ENCODE assay signal across 24 mouse cellular contexts in the genomic region with DNA sequence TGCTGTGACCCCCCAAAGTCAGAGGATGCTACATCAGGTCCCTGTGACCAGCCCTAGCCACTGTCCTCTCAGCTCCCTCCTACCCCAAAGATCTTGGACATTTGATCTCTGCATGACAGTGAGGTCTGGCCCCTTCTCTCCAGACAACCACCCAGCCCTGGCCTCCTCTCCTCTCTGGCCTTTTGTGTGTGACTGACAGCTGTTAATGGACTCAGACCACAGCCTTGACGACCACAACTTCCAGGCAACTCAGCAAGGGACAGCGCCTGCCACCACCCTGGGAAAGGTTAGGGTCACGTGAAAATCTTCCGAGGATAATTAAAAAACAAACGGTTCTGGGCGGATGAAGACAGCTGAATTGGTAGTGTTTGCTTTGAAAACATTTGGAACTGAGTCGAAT. TPM values are rescaled to one million over a fixed set of nuclear protein-coding genes. Genes with fewer than 3 reads are reported as not detected.
DNase-seq lines count a peak whose midpoint lies in the region; ATAC-seq and TF ChIP-seq lines count a peak whose summit lies in the region.
"Had no signal": no experiment of that assay in that cellular context is flagged by ENCODE, and none has a peak within 500 bp of the region (broad histone marks: within the 10 kb centered on the region; RNA-seq: fewer than 3 reads in every experiment).

No protein-coding gene starts in this region.

- H3K9me3 ChIP-seq in heart, embryonic 10.5 days, result no peaks in the 10 kb centered on the region
- no peaks in the 10 kb centered on the region for H3K9me3 ChIP-seq in midbrain, embryonic 10.5 days (replicated peaks)
- no peaks in the 10 kb centered on the region for H3K9me3 ChIP-seq in midbrain, embryonic 15.5 days
- H3K9me3 ChIP-seq: embryonic facial prominence, embryonic 13.5 days; embryonic facial prominence, embryonic 15.5 days; forebrain, embryonic 10.5 days; forebrain, embryonic 12.5 days had no signal

- H3K79me2 ChIP-seq in myocyte (ENCODE audit: control insufficient read depth, insufficient read depth), result no peaks in the 10 kb centered on the region

- ATAC-seq in midbrain, embryonic 15.5 days (replicated peaks), result no peak
- ATAC-seq: forebrain, embryonic 14.5 days; forebrain, embryonic 16.5 days had no signal

- intact Hi-C loops in heart, postnatal 36 days (cut with DNase I), result no loop called here

- H3K4me2 ChIP-seq in midbrain, embryonic 15.5 days, result no peak overlapping the region
- H3K4me2 ChIP-seq in myocyte (ENCODE audit: low read depth), result no peak overlapping the region
- H3K4me2 ChIP-seq: embryonic facial prominence, embryonic 13.5 days; embryonic facial prominence, embryonic 15.5 days; forebrain, embryonic 12.5 days had no signal

- H3K27ac ChIP-seq in heart, embryonic 10.5 days, result 0 out of 2 replicates have a peak overlapping the region, but pooled peaks have one; percentile 23
- H3K27ac ChIP-seq in midbrain, embryonic 10.5 days (replicated peaks), result peak overlapping the region; percentile 88
- H3K27ac ChIP-seq in midbrain, embryonic 15.5 days, result no peak overlapping the region
- H3K27ac ChIP-seq: embryonic facial prominence, embryonic 13.5 days; forebrain, embryonic 12.5 days had no signal

- no peak overlapping the region for H3ac ChIP-seq in myocyte (ENCODE audit: control insufficient read depth, insufficient read length)

- H3K4me3 ChIP-seq in heart, embryonic 10.5 days, result no peak overlapping the region
- H3K4me3 ChIP-seq in midbrain, embryonic 10.5 days, result no peak overlapping the region
- H3K4me3 ChIP-seq in midbrain, embryonic 15.5 days, result no peak overlapping the region
- no peak overlapping the region for H3K4me3 ChIP-seq in myocyte
- H3K4me3 ChIP-seq: embryonic facial prominence, embryonic 13.5 days; embryonic facial prominence, embryonic 15.5 days; erythroblast, embryonic 14.5 days; forebrain, embryonic 10.5 days; forebrain, embryonic 12.5 days had no signal

- DNase-seq in heart, embryonic 10.5 days (ENCODE audit: low spot score), result no peak
- DNase-seq in heart, postnatal 36 days, result no peak
- no peak for DNase-seq in midbrain, embryonic 10.5 days (ENCODE audit: low spot score)
- DNase-seq in left cerebral cortex, adult 8-10 months (ENCODE audit: low spot score in 2 of 2), result no peak
- DNase-seq: adrenal gland, adult 2 months; adrenal gland, postnatal 10 days; adrenal gland, postnatal 25 days; cerebellum, adult 11 months; cerebellum, adult 18-20 months; cerebellum, adult 8-10 months; cerebellum, adult 9-11 months; cerebellum, postnatal 14 days; cerebellum, postnatal 36 days had no signal

- 54% methylated on average over 7 of the region's 7 CpGs for WGBS in heart, embryonic 10.5 days
- WGBS in midbrain, embryonic 10.5 days, result 43% methylated on average over 7 of the region's 7 CpGs
- 49% methylated on average over 7 of the region's 7 CpGs for WGBS in midbrain, embryonic 15.5 days

- no peak for TF ChIP-seq POLR2A in myocyte (IDR thresholded peaks at IDR 0.05; ENCODE audit: insufficient read length, low read depth)

- H3K9ac ChIP-seq in midbrain, embryonic 15.5 days, result no peak overlapping the region
- H3K9ac ChIP-seq: embryonic facial prominence, embryonic 13.5 days; embryonic facial prominence, embryonic 15.5 days; forebrain, embryonic 12.5 days had no signal

- H3K4me1 ChIP-seq in heart, embryonic 10.5 days, result peaks cover 54% of the 10 kb centered on the region
- H3K4me1 ChIP-seq in midbrain, embryonic 10.5 days, result peaks cover 43% of the 10 kb centered on the region
- H3K4me1 ChIP-seq in midbrain, embryonic 15.5 days, result no peaks in the 10 kb centered on the region; the same call in 1 of the 2 replicates

- H3K36me3 ChIP-seq in heart, embryonic 10.5 days, result peaks cover 12% of the 10 kb centered on the region; the same call in 1 of the 2 replicates
- no peaks in the 10 kb centered on the region for H3K36me3 ChIP-seq in midbrain, embryonic 10.5 days
- no peaks in the 10 kb centered on the region for H3K36me3 ChIP-seq in midbrain, embryonic 15.5 days (replicated peaks)
- H3K36me3 ChIP-seq in myocyte (ENCODE audit: control insufficient read depth, insufficient read depth), result no peaks in the 10 kb centered on the region
- H3K36me3 ChIP-seq: forebrain, embryonic 12.5 days had no signal

- H3K27me3 ChIP-seq in heart, embryonic 10.5 days (ENCODE audit: insufficient read depth, poor library complexity, severe bottlenecking), result no peaks in the 10 kb centered on the region
- H3K27me3 ChIP-seq in midbrain, embryonic 10.5 days (ENCODE audit: low read depth, poor library complexity, severe bottlenecking), result no peaks in the 10 kb centered on the region
- H3K27me3 ChIP-seq in midbrain, embryonic 15.5 days (replicated peaks), result no peaks in the 10 kb centered on the region
- no peaks in the 10 kb centered on the region for H3K27me3 ChIP-seq in myocyte (ENCODE audit: control insufficient read depth, insufficient read depth, insufficient read length)
- H3K27me3 ChIP-seq: embryonic facial prominence, embryonic 13.5 days; embryonic facial prominence, embryonic 15.5 days; forebrain, embryonic 12.5 days had no signal

TF ChIP-seq in myocyte, 11 proteins besides CTCF, POLR2A, EP300 and RAD21:
- TF ChIP-seq POLR2AphosphoS2 (IDR thresholded peaks at IDR 0.05; ENCODE audit: insufficient read length, low read depth) (no peak), SRF (IDR thresholded peaks at IDR 0.05; ENCODE audit: control insufficient read depth, insufficient read length, low read depth) (no peak), MAX (IDR thresholded peaks at IDR 0.05; ENCODE audit: low read depth) (no peak), E2F4 (IDR thresholded peaks at IDR 0.05; ENCODE audit: insufficient read depth) (no peak), REST (IDR thresholded peaks at IDR 0.05; ENCODE audit: insufficient read depth, insufficient read length) (no peak), TCF3 (IDR thresholded peaks at IDR 0.05; ENCODE audit: insufficient read length, low read depth) (no peak), USF1 (IDR thresholded peaks at IDR 0.05; ENCODE audit: low read depth) (no peak), MYOG (IDR thresholded peaks at IDR 0.05; ENCODE audit: control insufficient read depth in 1 of 3, insufficient read depth in 1 of 3, insufficient read length in 2 of 3, low read depth in 2 of 3) (peak in 1 of 3 experiments; percentile 63), CEBPB (IDR thresholded peaks at IDR 0.05; ENCODE audit: insufficient read depth, poor library complexity, severe bottlenecking) (no peak), MYOD1 (IDR thresholded peaks at IDR 0.05; ENCODE audit: control insufficient read depth in 1 of 3, insufficient read length in 2 of 3, low read depth in 2 of 3) (peak in 2 of 3 experiments; percentile 47 to 72), TCF12 (IDR thresholded peaks at IDR 0.05; ENCODE audit: insufficient read depth, poor library complexity, severe bottlenecking) (peak; percentile 22)

RNA-seq across cellular contexts. Expression of a gene that starts 18.5 kb away (rescaled TPM):
- polyA plus RNA-seq in heart, embryonic 10.5 days (2016; fragmentation: Nextera tagmentation; extraction: Ambion mirVana), result 35.7 and 36.1 TPM in 2 replicates
- total RNA-seq in heart, postnatal 36 days (2021), result 10 to 100 TPM; 29.6 TPM
- polyA plus RNA-seq in midbrain, embryonic 10.5 days (2016; fragmentation: Nextera tagmentation; extraction: Ambion mirVana), result 6.9 and 10.9 TPM in 2 replicates
- polyA plus RNA-seq in midbrain, embryonic 15.5 days (2015; fragmentation: Nextera tagmentation; extraction: Ambion mirVana), result 6.0 and 7.2 TPM in 2 replicates
- polyA plus RNA-seq in myocyte (2012; fragmentation: generic; extraction: Trizol), result 46.1 TPM
- total RNA-seq in left cerebral cortex, adult 8-10 months (2022), result 1 to 10 TPM; 1.8 to 3.0 (median 2.3) TPM
- total RNA-seq: common myeloid progenitor, adult 5-6 weeks; MEL had no signal

RNA-seq across cellular contexts. Expression of a gene that starts 41.6 kb away (rescaled TPM):
- polyA plus RNA-seq in heart, embryonic 10.5 days (2016; fragmentation: Nextera tagmentation; extraction: Ambion mirVana), result 24.2 and 27.0 TPM in 2 replicates
- 10 to 100 TPM; 10.2 to 10.4 TPM for total RNA-seq in heart, postnatal 36 days (2021)
- polyA plus RNA-seq in midbrain, embryonic 10.5 days (2016; fragmentation: Nextera tagmentation; extraction: Ambion mirVana), result 32.2 and 39.9 TPM in 2 replicates
- polyA plus RNA-seq in midbrain, embryonic 15.5 days (2015; fragmentation: Nextera tagmentation; extraction: Ambion mirVana), result 136 and 140 TPM in 2 replicates
- polyA plus RNA-seq in myocyte (2012; fragmentation: generic; extraction: Trizol), result 37.9 TPM
- total RNA-seq in left cerebral cortex, adult 8-10 months (2022), result 10 to 100 TPM; 65.6 to 69.4 (median 67.4) TPM
- polyA plus RNA-seq: erythroblast, embryonic 14.5 days had no signal

RNA-seq across cellular contexts. Expression of a gene that starts 44.9 kb away (rescaled TPM):
- polyA plus RNA-seq in heart, embryonic 10.5 days (2016; fragmentation: Nextera tagmentation; extraction: Ambion mirVana), result 14.7 and 17.6 TPM in 2 replicates
- 1 to 10 TPM; 8.3 to 9.5 TPM for total RNA-seq in heart, postnatal 36 days (2021)
- 13.4 and 14.1 TPM in 2 replicates for polyA plus RNA-seq in midbrain, embryonic 10.5 days (2016; fragmentation: Nextera tagmentation; extraction: Ambion mirVana)
- 3.9 and 5.0 TPM in 2 replicates for polyA plus RNA-seq in midbrain, embryonic 15.5 days (2015; fragmentation: Nextera tagmentation; extraction: Ambion mirVana)
- 15.5 TPM for polyA plus RNA-seq in myocyte (2012; fragmentation: generic; extraction: Trizol)
- 10 to 100 TPM; 15.3 to 20.3 (median 17.5) TPM for total RNA-seq in left cerebral cortex, adult 8-10 months (2022)
